Mouse (Mus musculus) kidney, adult 9 months (tissue): Measurements from ENCODE around the gene Gm45233.

Experiments
- DNase-seq: peaks from one replicate; pipeline ENCODE4 v3.0.0; 2022

Gm45233 gene

GRCm38 (mm10) chr7:43512519-43512918, 68.6 kb downstream of the Gm45233 start:
- DNase-seq, result no peak
